Mouse (Mus musculus) brain, adult 2 months (tissue): ENCODE measurements around the gene Crybg1.

Source experiments
- DNase-seq: peaks from one replicate; pipeline ENCODE4 v3.0.0; 2011; ENCODE audit warnings: low read depth, low spot score

Gene Crybg1

DNA sequence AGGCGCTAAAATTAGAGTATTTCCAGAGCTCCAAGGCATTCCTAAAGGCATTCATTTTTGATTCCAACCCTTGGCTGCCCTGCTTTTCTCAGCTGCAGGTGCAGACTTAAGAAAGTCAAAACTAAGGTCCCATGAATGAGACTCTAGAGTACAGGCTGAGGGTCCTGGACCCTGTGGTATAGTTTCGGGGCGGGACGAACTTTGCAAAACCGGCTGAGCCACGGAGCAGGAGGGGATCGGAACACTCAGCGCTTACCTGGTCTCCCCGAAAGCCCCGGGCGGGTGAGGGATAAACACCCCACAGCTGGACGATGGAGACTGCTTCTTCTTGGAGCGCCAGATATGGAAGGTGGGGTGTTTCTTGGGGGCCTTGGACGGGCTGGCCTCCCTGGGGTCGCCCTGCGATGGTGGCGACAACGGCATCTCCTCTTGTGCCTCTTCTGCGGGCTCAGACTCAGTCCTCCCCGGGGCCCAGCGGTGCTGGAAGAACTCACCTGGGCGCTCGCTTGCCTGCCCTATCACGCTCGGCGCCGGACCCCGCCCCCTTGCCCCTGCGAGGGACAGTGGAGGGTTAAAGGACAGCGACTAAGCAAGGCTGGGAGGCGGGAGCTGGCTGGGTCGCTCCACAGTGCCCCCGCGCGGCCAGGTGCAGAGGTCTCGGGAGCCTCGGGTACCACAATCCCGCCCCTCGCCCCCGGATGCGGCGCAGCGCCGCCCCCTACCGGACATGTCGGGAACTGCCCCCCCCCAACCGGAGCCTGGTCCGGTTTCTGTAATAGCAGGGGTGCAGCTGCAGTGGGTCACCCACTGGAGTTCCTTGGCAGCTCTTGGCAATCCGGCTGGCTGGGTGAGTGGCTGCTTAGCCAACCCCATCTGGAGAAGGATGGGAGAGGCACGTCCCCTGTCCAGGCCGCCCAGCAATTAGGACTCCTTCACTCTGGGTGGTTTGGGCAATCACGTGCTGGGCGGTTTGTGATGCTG, at the start of gene Crybg1:
TSS of gene Crybg1 (minus strand) at position 517 of the 981 bp plus-strand sequence.
- DNase-seq = peak; percentile 16

DNA sequence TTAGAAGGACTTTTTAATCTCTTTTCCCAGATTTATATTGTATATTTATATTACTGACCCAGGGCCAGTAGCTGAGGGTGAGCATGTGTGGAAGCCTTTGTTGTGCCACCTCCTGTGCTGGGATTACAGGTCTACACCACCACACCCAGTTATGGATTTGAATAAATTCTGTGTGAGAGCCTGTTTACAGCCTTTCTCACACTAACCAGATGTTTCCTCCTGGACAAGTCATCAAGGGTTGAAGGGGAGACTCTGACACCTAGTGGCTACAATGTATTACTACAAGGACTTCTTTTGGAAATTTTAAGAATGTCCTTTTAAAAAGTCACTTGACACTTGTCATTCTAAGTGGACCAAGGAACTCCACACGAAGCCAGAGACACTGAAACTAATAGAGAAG, 28.7 kb upstream of the Crybg1 start:
- peak; percentile 48 for DNase-seq

DNA sequence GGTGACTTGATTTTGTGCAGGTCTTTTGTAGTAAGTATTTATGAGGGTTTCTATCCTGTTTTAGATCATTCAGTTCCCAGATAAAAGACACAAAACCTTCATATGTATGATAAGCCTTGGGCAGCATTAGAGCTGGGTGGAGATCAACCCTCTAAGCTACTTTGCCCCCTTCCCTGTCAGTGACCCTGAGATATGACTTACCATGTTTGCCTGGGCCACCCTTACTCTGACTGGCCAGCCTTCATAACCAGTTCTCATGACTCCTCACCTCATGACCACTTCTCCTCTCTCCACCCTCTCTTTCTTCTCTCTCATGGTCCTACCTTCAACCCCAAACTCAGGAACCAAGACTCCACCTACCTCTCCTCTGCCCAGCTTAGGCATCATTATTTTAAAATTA, 27.9 kb upstream of the Crybg1 start:
- DNase-seq = no peak

DNA sequence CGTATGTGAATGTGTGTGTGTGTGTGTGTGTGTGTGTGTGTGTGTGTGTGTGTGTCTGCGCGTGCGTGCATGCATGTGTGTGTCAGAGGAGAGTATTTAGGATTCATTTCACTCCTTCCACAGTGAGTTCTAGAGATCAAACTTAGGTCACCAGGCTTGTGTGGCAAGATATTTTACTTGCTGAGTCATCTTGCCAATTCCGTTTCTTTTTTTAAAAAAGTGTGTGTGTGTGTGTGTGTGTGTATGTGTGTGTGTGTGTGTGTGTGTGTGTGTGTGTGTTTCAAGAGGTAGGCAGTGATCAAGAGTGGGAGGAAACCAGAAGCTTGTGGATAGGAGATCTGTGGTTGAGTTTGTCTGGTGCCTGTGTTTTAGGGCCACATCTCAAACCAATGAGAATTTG, 27.5 kb upstream of the Crybg1 start:
- DNase-seq = peak; percentile 5

DNA sequence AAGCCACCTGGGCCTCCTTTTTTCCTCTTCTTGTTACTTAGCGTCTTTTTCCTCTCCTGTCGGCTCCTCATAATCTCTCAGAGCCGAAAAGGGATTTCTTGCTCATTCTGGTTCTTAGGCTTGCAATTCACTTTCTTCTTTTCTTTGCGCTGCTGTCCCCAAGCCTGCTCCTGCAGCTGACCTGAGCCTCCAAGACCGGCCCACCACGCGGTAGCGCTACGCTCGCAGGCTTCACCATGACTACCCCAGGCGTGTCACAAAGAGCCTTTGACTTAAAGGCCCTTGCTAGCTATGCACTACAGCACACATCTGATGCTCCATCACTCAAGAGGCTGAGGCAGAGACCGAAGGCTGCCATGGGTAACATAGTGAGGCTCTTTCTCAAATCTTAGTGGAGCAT, 21.5 kb upstream of the Crybg1 start:
- no peak for DNase-seq

DNA sequence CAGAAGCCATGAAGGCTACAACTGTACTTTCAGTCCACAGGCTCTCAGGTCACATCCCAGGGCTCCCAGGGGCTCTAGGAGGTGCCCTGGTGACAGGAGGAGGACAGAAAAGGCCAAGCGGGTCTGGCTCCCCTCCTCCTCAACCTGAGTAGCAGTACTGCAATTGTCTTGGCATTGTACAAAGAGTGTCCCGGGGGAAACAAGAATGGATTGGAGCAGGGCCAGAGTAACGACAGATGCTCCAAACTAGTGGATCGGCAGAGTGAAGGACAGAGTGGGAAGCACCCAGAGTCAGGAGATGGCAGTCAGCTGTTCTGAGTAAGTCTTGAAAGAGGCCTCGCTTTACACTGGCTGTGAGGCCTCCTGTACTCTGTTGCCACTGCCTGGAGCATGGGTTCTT, 18.4 kb upstream of the Crybg1 start:
- DNase-seq = peak; percentile 11

DNA sequence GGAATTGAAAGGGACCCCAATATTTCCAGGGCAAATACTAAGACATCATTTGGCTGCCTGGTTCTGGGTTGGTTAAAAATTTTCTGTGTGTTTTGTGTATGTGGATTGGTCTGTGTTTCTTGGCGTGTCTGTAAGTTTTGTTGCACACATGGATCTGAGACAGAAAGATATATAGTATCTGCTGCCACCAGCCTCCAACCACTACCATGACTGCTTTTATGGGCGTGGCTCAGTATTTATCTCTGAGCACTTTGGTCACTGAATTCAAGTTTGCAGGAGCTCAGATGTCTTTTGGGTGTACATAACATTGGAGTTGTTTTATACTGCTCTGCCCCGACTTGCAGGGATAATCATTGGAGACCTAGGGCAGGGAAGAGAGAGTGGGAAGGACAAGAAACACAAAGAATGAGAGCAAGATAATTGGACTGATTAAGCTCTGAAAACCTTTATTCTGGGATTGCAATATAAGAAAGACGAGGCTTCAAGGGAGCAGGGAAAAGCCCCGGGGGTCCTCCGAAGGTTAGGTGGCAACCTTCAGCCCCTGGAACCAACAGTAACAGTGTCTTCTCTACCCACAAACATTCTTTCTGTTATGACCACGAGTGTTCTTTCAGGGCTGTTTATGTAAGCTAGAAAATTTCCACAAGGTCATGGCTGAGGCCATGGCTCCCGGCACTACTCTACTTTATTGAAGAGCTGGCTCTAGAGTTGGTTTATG, 15.8 kb upstream of the Crybg1 start:
- DNase-seq = no peak

DNA sequence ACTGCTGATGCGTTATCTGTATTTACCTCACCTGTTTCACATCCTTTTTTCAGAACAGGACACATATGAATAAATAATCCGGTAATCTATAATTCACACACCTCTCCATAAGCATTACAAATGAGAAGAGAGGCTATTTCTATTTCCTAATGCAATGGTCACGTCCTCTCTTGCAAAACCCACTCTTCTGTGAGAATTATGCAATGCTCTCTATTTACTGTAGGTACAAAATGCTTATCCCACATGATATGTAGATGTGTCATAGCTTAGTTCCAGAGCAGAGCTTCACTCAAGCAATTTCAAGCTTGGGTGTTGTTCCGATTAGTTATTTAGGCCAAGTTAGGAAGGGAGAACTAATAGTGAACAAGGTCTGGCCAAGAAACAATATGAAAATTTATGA, 14.4 kb upstream of the Crybg1 start:
- DNase-seq = no peak

DNA sequence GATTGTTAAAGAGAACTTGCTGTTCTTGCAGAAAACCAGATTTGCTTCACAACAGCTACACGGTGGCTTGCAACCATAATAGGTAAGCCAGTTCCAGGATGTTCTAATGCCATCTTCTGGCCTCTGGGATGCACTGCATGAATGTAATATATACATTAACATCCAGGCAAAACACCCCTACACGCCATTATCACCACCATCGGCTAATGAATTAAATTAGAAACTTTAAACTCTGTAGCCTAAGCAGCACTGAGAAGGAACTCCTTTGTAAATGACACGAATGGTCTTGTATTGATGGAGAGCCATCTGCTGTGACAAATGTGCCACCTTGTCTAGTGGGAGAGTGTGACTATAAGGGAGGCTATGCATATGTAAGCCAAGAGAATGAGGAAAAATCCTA, 11.5 kb upstream of the Crybg1 start:
- DNase-seq = peak; percentile 66

DNA sequence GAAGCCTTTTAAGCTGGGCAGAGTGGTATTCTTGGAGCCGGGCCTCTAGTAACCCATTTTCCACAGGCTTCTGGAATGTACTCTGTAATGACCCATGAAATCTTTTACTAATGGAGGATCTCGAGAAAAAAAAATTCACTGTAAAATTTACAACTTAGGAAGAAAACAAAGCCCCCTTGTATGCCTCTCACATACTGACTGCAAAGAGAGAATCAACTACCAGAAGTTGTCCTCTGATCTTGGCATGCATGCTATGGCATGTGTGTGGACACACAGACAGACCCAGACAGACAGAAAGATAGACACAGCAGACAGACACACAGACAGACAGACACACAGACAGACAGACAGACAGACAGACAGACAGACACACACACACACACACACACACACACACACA, 8.8 kb upstream of the Crybg1 start:
- DNase-seq = no peak

DNA sequence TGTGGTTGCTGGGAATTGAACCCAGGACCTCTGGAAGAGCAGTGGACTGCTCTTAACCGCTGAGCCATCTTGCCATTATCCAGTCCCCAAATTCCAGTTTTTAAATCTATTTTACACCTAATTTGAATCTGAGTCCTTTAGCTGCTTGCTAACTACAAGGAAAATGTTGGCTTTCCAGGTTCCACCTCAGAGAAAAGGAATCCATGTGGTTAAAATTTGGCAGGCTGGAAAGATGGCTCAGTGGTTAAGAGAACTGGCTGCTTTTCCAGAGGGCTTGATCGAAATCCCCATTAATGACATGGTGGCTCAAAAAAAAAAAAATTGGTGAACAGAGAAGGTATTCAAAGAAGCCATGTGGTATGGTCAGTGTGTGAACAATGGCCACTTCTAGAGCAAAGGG, 1.8 kb upstream of the Crybg1 start:
- no peak for DNase-seq

DNA sequence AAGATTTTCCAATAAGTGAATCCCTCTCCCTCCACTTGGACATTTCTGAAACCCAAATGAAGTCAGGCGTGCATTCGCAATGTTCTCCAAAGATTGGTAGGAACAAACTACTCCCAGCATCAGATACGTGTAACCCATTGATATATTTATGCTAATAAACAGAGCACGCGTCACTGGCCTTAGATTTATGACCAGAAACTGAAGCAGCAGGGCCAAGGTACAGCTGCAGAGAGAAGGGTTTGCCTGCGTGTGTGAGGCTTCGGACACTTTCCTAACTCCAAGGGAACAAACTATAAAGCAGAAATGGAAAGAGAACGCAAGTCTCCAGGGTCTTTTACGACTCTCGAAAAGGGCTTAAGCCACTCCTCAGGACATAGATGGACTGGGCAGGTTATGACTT, 5.3 kb downstream of the Crybg1 start:
- no peak for DNase-seq

DNA sequence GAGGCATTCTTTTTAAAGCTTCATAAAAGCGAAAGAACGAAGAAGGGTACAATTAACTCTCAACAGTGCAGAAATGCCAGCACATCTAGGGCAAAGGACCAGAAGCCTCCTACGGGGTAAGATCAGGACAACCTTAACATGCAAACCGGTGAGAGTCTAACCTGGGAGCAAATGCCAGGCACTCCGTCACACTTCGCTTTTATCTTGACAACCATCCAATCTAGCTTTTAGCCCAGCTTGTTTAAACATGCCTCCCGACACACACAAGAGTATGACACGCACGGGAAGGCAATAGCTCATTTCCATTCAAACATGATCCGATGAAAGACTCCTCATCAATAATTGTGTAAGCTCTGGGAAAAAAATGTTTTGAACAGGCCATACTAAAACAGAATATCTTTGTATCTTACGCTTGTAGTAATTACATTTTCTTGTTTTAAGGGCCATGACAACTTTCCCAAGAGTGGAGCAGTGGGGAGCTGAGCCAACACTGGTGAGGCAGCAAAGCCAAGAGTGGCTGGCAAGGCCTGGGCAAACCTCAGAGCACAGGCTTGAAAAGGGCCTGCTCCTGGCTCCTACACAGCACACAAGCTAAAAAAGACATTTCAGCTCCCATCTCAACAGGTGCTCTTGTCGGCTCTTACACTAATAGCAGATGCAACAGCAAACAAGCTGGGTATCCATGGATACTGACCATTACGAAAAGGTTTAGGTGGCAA, 10.4 kb downstream of the Crybg1 start:
- peak; percentile 8 for DNase-seq

DNA sequence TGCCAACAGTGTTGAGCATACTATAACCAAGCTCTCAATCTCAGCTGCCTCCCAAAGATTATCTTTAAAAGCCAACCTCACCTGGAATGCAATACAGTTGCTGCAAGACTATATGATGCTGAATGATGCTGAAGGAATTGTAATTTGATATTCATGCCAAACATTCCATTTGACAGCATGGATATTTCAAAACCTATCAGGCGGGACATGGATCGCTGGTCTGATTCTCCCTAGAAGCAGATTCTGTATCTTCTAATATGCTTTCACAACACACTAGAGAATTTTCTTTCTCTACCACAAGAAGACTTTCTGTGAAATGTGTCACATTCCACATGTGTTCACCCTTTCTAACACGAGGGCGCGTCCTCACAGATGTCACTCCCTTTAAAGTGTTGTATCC, 22.6 kb downstream of the Crybg1 start:
- DNase-seq = no peak

DNA sequence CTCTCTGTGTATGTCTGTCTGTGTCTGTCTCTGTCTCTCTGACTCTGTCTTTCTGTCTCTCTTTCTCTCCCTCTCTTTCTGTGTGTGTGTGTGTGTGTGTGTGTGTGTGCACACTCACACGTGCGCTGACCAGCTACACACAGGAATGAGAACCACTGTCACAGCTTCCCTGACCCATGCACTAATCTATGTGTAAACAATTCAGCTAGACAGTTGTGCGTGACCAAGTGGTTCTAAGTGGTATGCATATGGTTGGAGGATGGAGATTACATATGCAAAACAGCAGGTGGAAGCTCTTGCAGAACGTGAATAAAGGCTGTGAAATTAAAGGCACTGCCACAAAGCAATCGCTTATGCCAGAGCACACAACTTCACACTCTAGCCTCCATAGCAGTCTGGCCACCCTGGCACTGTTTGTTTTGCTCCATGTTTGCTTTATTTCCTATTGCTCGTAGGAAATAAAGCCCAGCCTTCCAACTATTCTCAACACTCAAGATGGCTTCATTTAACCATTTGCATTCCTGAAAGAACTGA, 24.2 kb downstream of the Crybg1 start:
- no peak for DNase-seq

DNA sequence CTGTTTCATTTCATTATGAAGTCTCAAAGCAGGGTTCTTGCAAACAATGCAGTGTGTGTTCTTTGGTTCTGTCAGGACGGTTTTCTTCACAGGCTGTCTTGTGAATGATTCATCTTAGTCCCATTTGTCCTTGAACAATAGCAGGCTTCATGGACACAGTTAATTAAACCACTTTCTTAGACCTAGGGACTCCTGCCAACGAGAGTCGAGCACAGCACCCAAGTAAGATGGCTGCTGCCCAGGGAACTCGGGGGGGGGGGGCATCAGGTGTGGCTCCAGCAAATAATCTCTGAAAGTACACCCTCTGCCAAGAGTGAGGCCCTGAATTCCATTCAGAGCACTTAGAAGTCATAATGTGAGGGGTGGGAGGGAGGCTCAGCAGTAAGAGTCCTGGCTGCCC, 30.0 kb downstream of the Crybg1 start:
- DNase-seq = peak; percentile 20

DNA sequence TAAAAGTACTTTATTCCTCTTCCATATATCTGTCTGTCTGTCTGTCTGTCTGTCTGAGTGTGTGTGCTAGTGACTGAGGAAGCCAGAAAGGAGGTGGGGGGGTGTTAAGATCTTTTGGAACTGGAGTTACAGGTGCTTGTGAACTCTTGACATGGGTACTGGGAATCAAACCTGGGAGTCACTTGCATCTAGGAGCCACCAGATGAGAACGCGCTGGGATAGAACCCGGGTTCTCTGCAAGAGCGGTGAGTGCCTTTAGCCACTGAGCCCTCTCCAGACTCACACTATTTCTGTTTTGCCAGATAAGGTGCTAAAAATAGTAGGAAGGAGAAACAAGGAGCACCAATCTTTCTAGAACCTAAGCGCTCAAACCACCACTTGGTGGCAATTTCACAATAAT, 31.9 kb downstream of the Crybg1 start:
- no peak for DNase-seq

DNA sequence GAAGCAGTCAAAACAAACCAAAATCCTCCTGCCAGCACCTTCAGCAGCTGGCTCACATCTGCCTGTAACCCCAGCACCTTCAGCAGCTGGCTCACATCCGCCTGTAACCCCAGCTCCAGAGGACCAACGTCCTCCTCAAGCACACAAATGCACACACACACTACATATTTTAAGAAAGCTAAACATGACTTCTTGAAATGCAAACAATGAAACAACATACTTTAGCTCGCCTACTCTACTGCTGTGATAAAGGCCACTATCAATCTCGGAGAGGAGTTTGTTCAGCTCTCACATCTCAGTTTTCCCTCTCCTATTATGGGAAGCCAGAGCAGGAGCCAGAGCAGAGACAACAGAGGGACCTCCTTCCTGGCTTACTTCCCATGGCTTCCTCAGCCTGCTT, 34.0 kb downstream of the Crybg1 start:
- no peak for DNase-seq

DNA sequence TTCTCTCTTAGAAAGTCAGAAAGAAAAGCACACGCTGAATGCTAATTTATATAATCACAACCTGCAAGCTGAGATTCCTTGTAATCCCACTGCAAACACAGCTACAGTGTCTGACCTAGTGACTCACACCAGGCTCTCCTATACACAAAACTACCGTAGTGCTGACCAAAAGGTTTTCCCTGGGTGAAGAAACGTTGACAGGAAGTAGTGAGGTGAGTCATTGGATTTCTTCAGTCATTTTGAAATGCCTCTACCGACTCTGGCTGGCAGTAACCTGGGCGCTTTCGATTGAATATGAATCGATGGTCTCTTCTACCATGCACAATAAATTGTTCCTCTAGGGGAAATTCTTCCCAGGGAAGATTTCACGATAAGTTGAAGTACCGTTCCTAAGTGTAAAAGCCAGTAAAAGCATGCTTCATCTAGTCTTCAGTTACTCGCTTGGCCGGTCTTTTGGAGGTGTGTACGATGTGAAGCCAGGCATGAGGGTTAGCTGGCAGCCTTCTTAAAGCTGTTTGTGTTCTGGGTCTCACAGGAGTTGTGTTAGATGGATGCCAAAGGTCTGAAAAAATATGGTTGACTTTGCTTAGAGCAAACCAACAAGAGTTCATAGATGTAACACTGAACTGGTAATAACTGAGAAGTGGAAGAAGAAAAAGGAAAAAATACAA, 36.5 kb downstream of the Crybg1 start:
- no peak for DNase-seq

DNA sequence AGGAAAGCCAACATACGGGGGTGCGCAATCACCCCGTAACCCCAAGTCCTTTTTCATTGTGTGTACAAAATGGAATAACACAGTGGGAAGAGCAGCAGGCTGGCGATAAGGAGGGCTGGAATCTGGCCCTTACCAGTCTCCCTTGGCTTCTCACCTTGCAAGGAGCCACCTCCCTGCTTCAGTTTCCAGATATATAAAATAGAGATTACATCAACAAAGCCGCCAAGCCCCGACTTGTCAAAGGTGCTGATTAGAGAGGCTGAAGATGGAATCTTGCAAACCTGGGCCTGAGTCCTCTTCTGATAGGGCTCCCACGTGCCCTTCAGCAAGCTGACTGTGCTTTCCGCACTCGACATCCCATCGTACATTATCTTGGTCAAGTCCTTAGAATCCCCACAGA, 37.5 kb downstream of the Crybg1 start:
- no peak for DNase-seq

DNA sequence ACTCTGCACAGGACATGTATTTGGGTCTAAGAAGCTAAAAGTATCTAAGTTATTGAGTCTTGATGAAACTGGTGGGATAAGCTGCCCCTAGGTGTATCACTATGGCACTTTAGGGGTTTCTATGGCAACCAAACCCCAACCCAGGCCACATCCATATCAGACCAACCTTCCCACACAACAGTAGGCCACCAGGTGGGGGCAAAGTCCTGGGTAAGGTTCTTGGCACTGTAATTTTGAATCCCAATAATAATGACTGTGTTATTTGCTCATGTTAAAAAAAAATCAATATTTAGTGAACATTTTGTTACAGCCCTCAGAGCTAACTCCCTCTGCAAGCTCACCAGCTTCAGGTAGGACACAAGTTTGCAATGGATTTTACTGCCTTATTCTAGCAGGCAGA, 38.2 kb downstream of the Crybg1 start:
- DNase-seq = no peak
